Mouse (Mus musculus) limb, embryonic 11.5 days (tissue): ENCODE measurements around the gene Rbfox2. TPM values are rescaled to one million over a fixed set of nuclear protein-coding genes. Genes with fewer than 3 reads are reported as not detected.

Experiments
- ATAC-seq: fragments of 200-750 bp; cut with Nextera tagmentation; 2 replicates; pipeline ENCODE4 v1.8.0; 2017; ENCODE audit warnings: low read depth; ENCODE audit not compliant: insufficient number of reproducible peaks, low FRiP score, low TSS enrichment
- DNase-seq: peaks from one replicate; pipeline ENCODE4 v3.0.0-alpha.2; 2015; ENCODE audit warnings: low spot score
- H3K27ac ChIP-seq: fragments of 300-500 bp; sonication (generic); replicated peaks from 2 replicates; pipeline ENCODE4 v1.5.1; 2014; ENCODE audit warnings: low read depth, mild to moderate bottlenecking, low read length
- H3K27me3 ChIP-seq: fragments of 300-500 bp; sonication (generic); 2 replicates; pipeline ENCODE4 v1.6.1; 2014; ENCODE audit warnings: mild to moderate bottlenecking, low read length, mixed read lengths; ENCODE audit not compliant: control insufficient read depth, insufficient read depth
- H3K36me3 ChIP-seq: fragments of 300-500 bp; sonication (generic); 2 replicates; pipeline ENCODE4 v1.6.1; 2014; ENCODE audit warnings: mild to moderate bottlenecking, low read length, moderate library complexity, mixed read lengths; ENCODE audit not compliant: control insufficient read depth, insufficient read depth
- H3K4me1 ChIP-seq: fragments of 300-500 bp; sonication (generic); 2 replicates; pipeline ENCODE4 v1.6.1; 2014; ENCODE audit warnings: low read length, mixed read lengths; ENCODE audit not compliant: control insufficient read depth, insufficient read depth
- H3K4me2 ChIP-seq: fragments of 300-500 bp; sonication (generic); 2 replicates; pipeline ENCODE4 v1.6.1; 2014; ENCODE audit warnings: low read depth, mild to moderate bottlenecking, moderate library complexity; ENCODE audit not compliant: severe bottlenecking
- H3K4me3 ChIP-seq: fragments of 300-500 bp; sonication (generic); 2 replicates; pipeline ENCODE4 v1.5.1; 2014; ENCODE audit warnings: low read depth, low read length
- H3K9ac ChIP-seq: fragments of 300-500 bp; sonication (generic); 2 replicates; pipeline ENCODE4 v1.6.1; 2014; ENCODE audit warnings: mild to moderate bottlenecking, low read length
- H3K9me3 ChIP-seq: fragments of 300-500 bp; sonication (generic); 2 replicates; pipeline ENCODE4 v1.6.1; 2016; ENCODE audit warnings: low read length; ENCODE audit not compliant: control insufficient read depth
- WGBS: fragments of 180-500 bp; shearing (Covaris S2); extraction: QIAGEN DNeasy Blood & Tissue Kit; methylation state at CpG from one replicate; pipeline ENCODE4 v1.1.7; 2014; 5-methylcytosine and 5-hydroxymethylcytosine counted together
- polyA plus RNA-seq: library from polyadenylated mRNA; unstranded; fragments of >200 nt; fragmentation: Nextera tagmentation; extraction: Ambion mirVana; gene quantifications from 2 replicates; pipeline ENCODE4 v1.2.1, GENCODE M21; 2014

The Rbfox2 gene
- polyA plus RNA-seq, 1 experiment from 2014 or later: 71.5 TPM

GRCm38 (mm10) chr15:77215178-77215800 is 91.5 kb downstream of the Rbfox2 start:
- H3K27me3 ChIP-seq: no peaks in the 10 kb centered on the region
- H3K9me3 ChIP-seq: no peaks in the 10 kb centered on the region
- no peaks in the 10 kb centered on the region for H3K36me3 ChIP-seq
- H3K4me3 ChIP-seq: no peak overlapping the region
- peak overlapping the region; percentile 81 for H3K27ac ChIP-seq
- WGBS: 7% methylated on average over 5 of the region's 5 CpGs
- H3K4me1 ChIP-seq: peaks cover 44% of the 10 kb centered on the region
- no peak overlapping the region for H3K9ac ChIP-seq
- ATAC-seq (peak; percentile 63; the same call in 1 of the 2 replicates), DNase-seq (peak; percentile 39)
- peak overlapping the region; percentile 36 for H3K4me2 ChIP-seq

GRCm38 (mm10) chr15:77214410-77215107 is 92.2 kb downstream of the Rbfox2 start:
- Histone ChIP-seq H3K4me1 (peaks cover 44% of the 10 kb centered on the region), H3K27ac (peak overlapping the region; percentile 55; the same call in 1 of the 2 replicates)

GRCm38 (mm10) chr15:77213829-77214228 is 93.0 kb downstream of the Rbfox2 start:
- H3K36me3 ChIP-seq: no peaks in the 10 kb centered on the region
- DNase-seq (no peak), ATAC-seq (no peak; the same call in 1 of the 2 replicates)
- peaks cover 44% of the 10 kb centered on the region for H3K4me1 ChIP-seq
- no peaks in the 10 kb centered on the region for H3K27me3 ChIP-seq
- H3K4me3 ChIP-seq: no peak overlapping the region
- no peaks in the 10 kb centered on the region for H3K9me3 ChIP-seq
- H3K4me2 ChIP-seq: peak overlapping the region; percentile 0
- no peak overlapping the region for H3K9ac ChIP-seq
- H3K27ac ChIP-seq: 0 out of 2 replicates have a peak overlapping the region, but pooled peaks have one; percentile 55
- 31% methylated on average over 5 of the region's 5 CpGs for WGBS

More at GRCm38 (mm10) chr15:77214410-77215107, 92.2 kb downstream of the Rbfox2 start:
- WGBS: 24% methylated on average over 8 of the region's 8 CpGs
- Histone ChIP-seq H3K4me2 (peak overlapping the region; percentile 0; the same call in 1 of the 2 replicates), H3K27me3 (no peaks in the 10 kb centered on the region), H3K4me3 (no peak overlapping the region), H3K36me3 (no peaks in the 10 kb centered on the region), H3K9ac (no peak overlapping the region), H3K9me3 (no peaks in the 10 kb centered on the region)
- ATAC-seq (peak; percentile 81), DNase-seq (peak; percentile 81)

- H3K4me1 ChIP-seq: peaks cover 41% of the 10 kb centered on the region
- no peak overlapping the region for H3K27ac ChIP-seq
- WGBS: 43% methylated on average over 7 of the region's 7 CpGs
- no peaks in the 10 kb centered on the region for H3K9me3 ChIP-seq
- no peak for DNase-seq
- no peaks in the 10 kb centered on the region for H3K36me3 ChIP-seq
- no peaks in the 10 kb centered on the region for H3K27me3 ChIP-seq
- no peak overlapping the region for H3K9ac ChIP-seq
- ATAC-seq: no peak
- no peak overlapping the region for H3K4me2 ChIP-seq
- no peak overlapping the region for H3K4me3 ChIP-seq
Measured at GRCm38 (mm10) chr15:77212818-77213217, 94.0 kb downstream of the Rbfox2 start.

- Histone ChIP-seq H3K27ac (no peak overlapping the region), H3K36me3 (no peaks in the 10 kb centered on the region), H3K27me3 (no peaks in the 10 kb centered on the region), H3K4me3 (no peak overlapping the region), H3K4me1 (peaks cover 39% of the 10 kb centered on the region), H3K9me3 (no peaks in the 10 kb centered on the region), H3K9ac (no peak overlapping the region), H3K4me2 (no peak overlapping the region)
- WGBS: 69% methylated on average over 4 of the region's 4 CpGs
- no peak for ATAC-seq
- no peak for DNase-seq
Measured at GRCm38 (mm10) chr15:77212217-77212757, 94.5 kb downstream of the Rbfox2 start.

- peaks cover 27% of the 10 kb centered on the region for H3K4me1 ChIP-seq
- no peak overlapping the region for H3K4me3 ChIP-seq
- DNase-seq: no peak
- no peak overlapping the region for H3K4me2 ChIP-seq
- no peak overlapping the region for H3K9ac ChIP-seq
- no peaks in the 10 kb centered on the region for H3K36me3 ChIP-seq
- ATAC-seq: no peak
- 87% methylated on average over 5 of the region's 5 CpGs for WGBS
- H3K27ac ChIP-seq: no peak overlapping the region
- H3K27me3 ChIP-seq: no peaks in the 10 kb centered on the region
- no peaks in the 10 kb centered on the region for H3K9me3 ChIP-seq
Measured at GRCm38 (mm10) chr15:77206996-77207395, 99.8 kb downstream of the Rbfox2 start.

GRCm38 (mm10) chr15:77204951-77205350 is 101.9 kb downstream of the Rbfox2 start:
- no peak overlapping the region for H3K4me2 ChIP-seq
- H3K9ac ChIP-seq: no peak overlapping the region
- H3K27me3 ChIP-seq: no peaks in the 10 kb centered on the region
- no peak overlapping the region for H3K4me3 ChIP-seq
- no peak for ATAC-seq
- H3K9me3 ChIP-seq: no peaks in the 10 kb centered on the region
- no peak for DNase-seq
- no peak overlapping the region for H3K27ac ChIP-seq
- WGBS: 74% methylated on average over 7 of the region's 7 CpGs
- H3K36me3 ChIP-seq: no peaks in the 10 kb centered on the region
- H3K4me1 ChIP-seq: peaks cover 39% of the 10 kb centered on the region

GRCm38 (mm10) chr15:77203255-77203981 is 103.4 kb downstream of the Rbfox2 start:
- Histone ChIP-seq H3K27me3 (no peaks in the 10 kb centered on the region), H3K36me3 (no peaks in the 10 kb centered on the region), H3K27ac (peak overlapping the region; percentile 70), H3K9ac (no peak overlapping the region), H3K4me1 (peaks cover 38% of the 10 kb centered on the region), H3K4me2 (no peak overlapping the region), H3K9me3 (no peaks in the 10 kb centered on the region), H3K4me3 (no peak overlapping the region)
- ATAC-seq (no peak; the same call in 1 of the 2 replicates), DNase-seq (no peak)
- WGBS: 66% methylated on average over 14 of the region's 14 CpGs
